Mouse (Mus musculus) c-Kit-positive CD71-positive TER-119-negative erythroid progenitor cells, embryonic 14.5 days (primary cell): Measurements from ENCODE around the gene Sdhd.

Experiments
- DNase-seq: peaks from one replicate; pipeline ENCODE4 v3.0.0-alpha.2; 2013; ENCODE audit warnings: low read depth

Sdhd gene

DNA sequence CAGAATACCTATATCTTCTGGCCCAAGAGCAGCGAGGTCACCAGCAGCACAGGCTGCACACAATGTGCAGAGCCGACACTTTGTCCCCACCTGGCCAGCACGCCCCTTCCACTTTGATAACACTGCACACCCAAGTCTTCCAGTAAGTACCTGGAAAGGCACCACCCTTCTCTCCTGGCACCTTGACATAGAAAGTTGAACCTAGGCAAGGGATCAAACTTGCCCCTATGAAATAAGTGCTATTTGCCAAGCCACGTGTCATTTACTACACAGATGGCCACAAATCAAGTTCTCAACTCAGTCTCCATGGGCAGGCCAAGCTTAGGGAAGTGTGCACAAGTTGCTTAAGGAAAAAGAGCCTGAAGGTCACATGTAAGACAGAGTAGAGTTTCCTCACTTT lies 16.7 kb downstream of the Sdhd start:
- DNase-seq = no peak

DNA sequence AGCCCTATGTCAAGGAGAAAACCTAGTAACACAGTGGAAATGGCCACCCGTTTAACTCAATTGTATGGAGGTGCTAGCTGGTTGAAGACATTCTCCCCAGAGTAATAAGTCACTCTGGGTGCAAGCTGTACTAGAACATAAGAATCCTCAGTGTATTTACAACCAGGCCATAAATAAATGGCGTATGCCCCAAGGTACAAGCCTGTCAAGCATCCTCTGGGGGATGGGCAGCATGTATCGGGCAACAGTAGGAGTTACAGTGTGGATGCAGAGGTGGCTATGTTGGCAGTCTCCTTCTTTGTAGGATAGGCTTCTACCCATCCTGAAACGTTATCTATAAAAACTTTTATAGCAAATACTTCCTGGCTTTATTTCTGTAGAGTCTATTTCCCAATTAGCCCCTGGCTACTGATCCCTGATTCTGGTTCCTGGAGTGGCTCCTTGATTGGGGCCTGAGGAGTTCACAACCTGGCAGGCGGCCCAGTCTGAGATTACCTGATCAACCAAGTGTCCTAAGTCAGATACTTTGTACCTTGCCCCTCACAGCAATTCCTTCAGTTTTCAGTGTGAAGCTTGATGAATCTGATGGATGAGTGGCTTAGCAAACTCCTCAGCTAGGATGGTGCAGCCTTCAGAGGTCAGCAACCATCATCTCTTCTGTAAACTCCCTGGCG lies 18.3 kb downstream of the Sdhd start:
- DNase-seq = no peak

DNA sequence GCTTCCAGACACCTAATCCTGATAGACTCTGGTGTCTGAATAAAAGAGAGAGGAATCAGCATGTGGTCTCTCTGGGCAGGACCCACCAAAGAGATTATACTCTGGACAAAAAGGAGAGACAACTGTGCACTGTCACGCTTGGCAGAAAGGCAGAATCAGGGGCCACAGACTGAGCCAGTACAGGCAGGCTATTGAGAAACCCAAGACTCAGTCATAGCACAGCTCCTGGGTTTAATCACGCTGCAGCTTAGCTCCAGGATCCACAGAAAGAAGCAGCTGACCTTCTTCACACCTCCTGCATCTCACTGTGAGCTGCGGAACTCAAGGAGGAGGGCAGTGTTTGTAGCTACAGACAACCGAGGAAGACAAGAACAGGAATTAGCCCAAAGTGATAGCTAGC lies 23.2 kb downstream of the Sdhd start:
- no peak for DNase-seq

DNA sequence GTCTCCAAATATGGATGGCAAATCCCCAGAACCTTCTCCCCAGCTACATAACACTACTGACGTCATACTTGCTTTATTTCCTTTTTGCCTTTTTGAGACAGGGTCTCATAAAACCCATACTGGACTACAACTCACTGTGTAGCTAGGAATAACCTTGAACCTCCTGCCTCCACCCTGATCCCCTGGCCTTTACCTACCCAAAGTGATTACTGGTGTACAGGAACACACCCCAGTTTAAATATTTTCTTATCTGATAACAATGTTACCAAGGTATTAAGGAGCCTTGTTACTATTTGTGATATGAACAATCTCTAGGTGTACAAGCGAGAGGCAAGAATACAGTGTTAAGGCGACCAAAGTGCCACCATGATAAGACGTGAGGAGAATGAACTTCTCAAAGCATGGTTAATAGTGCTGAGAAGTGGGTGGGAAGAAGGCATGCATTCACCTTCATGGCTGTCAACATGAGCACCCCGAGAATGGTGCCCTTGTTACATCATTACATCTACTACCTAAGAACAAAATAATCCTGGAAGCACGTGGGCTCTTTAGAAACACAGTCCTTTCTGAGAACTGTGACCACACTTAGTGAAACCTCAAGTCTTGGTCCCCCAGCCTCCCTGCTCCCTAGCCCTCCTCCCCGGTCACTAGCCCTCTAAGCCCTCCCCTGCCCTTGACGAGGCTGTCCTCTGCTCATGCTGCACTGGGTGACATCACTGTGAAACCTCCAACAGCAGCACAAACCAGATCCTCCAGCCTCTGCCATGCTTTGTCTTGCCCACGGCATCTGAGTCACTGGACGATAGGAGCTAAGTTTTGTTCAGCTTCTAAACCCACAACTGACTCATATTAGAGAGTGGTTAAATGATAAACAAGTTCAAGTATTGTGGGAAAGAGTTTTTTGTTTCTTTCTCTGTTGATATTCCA lies 33.8 kb downstream of the Sdhd start:
- no peak for DNase-seq

DNA sequence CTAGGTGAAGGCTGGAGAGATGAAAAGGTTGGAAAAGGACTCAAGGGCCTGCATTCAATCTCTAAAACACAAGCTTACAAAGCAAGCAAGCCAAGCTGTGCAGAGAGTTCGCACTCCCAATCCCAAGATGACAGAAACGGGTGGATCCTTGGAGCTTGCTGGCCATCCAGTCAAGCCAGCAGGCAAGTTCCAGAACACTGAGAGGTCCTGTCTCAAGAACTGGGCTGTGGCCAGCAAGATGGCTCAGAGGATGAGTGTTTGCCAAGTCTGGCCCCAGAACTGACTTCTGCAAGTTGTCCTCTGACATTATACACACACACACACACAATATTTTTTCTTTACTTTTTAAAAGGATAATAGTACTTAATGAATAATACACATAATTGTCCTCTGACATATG lies 35.7 kb downstream of the Sdhd start:
- no peak for DNase-seq

DNA sequence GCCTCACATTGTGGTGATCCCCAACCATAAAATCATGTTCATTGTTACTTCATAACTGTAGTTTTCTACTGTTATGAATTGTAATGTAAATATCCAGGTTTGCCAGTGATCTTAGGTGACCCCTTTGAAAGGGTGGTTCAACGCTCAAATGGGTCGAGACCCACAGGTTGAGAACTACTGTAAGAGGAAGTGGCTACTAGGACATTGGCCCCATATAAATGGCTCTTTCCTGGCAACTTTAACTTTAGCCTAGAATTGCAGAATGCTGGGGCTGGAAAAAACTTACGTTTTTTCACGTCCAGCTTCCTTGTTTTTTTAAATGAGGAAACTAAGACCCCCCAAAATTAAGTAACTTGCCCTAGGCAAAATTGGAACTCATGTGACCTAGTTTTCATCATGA lies 36.2 kb downstream of the Sdhd start:
- DNase-seq = no peak

DNA sequence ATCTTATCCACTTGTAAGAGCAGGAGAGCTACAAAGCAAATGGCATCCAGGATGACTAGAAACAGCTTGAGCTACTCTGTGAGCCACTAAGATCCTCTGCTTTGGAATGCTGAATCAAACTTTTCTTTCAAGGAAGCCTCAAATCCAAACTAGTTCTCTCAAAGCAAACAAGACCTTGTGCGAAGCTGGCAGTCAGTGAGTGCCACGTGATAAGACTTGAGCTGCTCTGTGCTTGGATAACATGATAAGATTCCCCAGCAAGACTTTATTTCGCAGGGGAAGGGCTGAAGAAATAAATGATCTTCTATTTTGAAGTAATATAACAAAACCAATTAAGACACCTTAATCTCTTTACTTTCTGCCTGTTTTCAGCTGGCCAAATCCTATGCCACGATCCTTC lies 37.7 kb downstream of the Sdhd start:
- DNase-seq = no peak

DNA sequence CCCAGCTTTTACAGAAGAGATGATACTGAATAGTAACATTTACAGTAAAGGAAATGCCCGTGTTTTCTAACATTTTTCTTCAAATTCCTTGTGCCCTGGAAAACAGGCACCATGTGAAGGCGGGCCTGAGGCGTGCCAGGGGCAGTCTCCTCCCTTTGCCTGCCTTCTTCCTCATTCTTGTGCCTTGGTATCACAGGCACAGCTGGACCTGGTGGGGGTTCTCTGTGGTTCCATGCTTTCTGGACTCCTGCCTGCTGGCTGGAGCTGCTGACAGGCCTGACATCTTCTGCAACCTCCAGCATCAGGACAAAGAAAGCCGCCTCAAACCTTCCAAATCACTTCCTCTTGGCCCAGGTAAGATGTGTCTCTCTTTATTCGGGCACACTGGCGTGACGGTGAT lies 38.4 kb downstream of the Sdhd start:
- no peak for DNase-seq

DNA sequence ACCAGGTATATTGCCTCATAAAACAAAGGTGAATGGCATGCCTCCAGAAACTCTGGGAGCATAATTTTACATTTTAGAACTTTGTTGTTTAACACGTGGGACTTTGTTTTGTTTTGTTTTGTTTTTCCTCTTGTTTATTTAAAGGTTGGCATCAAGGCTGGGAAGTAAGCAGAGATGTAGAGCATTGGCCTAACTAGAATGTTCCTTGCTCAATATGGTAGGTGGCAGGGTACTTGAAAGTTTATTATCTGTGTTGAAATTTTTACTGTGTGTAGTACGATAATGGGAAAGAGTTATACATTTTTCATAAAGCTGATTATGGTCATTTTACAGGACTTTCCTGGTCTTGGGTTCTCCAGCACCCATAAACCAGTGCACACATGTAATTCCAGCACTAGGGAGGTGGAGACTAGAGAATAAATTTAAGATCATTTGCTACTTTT lies 41.7 kb downstream of the Sdhd start:
- DNase-seq = no peak

DNA sequence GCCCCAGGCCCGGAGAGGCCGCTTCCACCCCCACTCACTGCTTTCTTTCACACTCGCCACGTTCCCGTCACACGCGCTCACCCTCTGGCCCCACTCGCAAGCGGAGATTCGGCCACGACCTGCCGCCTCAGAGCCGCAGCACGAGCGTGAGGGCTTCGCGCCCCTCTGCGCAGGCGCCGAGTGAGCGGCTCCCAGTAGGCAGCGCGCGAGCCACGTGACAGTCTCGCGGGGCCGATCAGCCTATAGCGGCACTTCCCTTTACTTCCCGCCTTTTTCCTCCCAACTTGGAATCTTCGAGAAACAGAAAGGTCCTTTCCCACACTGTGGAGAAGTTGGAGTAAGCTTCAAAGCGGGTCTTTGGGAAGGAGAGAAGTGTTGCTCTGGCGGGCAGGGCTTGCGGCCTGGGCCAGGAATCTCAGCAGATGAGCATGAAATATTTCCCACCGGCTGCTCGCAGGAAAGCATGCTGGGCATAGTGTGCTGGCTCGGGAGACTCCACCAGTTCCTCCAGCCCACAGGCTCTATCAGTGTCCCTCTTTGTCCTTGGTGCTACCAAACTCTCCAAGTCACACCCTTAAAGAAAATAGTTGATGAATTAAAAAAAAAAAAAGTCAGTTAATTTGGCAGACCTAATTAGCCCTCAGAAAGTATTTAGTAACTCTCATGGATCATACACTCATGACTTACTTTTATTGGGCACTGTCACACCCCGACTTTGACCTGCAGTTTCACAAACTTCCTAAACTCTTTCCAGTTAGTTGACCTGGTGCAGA lies 42.3 kb downstream of the Sdhd start, which contains the start of gene Tex12:
TSS of gene Tex12 (minus strand) at position 181 of the 773 bp plus-strand sequence.
- DNase-seq = no peak

DNA sequence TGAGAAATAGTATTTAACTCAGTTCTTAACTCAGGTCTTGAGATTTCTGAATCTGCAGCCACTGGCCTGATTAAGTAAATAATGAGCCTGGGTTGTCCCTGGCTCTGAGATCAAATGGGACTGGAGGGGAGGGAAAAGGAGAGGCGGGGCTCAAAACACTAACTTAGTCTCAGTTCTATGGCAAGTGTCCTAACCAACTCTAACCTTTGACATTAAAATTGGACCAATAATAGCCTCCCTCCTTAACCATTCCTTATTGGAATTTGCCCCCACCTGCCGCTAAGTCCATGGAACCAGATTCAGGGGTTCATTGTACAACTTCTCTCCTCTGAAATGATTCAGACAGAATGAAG lies 48.5 kb downstream of the Sdhd start, which contains the start of gene Bco2:
TSS of gene Bco2 (minus strand) at position 88 of the 353 bp plus-strand sequence.
- DNase-seq = no peak

DNA sequence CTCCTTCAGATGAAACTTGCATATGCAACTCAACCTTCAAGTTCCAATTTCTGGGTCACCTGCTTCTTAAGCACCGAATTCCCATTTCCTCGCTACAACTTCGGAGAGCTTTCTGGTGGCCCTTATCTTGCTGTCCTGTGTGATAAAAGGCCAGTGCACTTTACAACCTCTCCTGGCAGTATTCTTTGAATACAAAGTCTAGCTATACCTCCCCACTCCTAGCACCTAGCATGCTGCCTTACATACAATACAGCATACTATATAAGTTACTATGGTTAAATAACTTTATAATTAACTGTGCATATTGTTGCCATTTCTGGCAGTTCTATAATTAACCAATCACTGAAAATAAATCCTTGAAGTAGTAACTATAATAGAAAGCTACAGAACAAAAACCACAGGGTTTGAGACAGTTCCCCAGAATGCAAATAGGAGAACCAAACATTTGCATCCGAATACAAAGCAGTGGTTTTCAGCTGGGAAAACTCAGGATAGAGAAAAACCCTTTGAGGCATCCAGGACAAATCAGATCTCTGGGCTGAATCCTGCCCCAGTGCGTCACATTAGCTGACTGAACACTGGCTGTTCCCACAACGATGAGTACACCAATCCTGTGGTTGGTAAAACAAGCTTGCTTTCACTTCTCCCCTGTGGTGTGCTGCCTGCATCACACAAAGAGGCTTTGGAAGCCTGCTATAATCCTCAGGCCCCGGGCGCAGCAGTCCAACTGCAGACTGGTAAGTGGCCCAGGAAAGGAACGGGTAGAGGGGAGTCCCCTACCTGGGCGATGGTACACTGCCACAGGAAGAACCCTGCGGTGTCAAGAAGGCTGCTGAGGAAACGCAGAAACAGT lies 49.1 kb downstream of the Sdhd start, which contains the start of gene Il18:
TSS of gene Il18 (plus strand) at position 587 of the 853 bp plus-strand sequence.
- no peak for DNase-seq

DNA sequence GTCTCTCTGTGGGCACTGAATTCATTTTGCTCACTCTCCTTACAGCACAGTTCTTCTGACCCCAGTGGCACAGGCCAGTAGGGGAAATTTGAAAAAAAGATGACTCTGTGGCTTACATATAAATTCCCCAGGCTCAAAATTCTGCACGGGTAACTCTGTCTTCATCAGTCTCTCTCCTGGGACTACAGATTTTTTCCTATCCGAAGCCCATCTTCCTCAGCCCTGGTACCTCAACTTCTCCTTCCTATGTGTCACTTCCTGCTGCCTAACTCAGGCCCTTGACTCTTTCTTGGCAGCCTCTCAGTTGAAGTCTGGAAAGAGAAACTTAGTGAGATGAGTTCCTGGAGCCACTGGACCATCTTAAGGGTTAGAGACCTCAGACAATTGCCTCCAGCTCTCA lies 50.1 kb downstream of the Sdhd start:
- DNase-seq = no peak

DNA sequence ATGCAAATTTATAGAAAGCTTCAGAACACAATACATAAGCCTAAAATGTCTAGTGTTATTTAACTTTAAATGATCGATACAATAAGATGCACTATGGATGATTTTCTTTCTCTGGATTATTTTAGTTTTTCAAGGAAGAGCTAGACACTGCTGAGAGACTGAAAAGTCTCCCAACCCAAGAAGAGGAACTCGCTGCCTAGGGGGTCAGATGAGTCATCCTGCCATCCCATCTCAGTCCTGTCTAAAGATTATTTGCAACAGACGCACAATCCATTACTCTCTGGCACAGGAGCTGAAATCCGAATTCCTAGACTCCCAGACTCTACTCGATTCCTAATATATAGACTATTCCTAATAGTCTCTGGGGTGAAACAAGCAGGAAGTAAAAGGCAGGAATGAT lies 51.4 kb downstream of the Sdhd start:
- DNase-seq = no peak

DNA sequence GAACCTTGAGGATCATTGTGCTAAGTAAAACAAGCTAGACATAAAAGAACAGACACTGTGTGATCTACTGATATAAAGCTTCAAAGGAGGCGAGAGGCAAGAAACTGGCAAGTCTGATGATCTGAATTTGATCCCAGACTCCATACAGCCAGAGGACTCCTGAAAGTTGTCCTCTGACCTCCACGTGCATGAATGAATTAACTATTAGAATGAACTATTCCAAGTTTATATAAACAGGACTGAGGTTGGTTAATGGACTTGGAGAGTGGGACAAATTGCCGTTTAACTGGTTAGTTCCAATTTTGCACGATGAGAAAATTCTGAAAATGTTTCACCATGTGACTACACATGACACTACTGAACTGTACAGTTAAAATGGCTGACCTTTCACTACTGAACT lies 54.7 kb downstream of the Sdhd start:
- DNase-seq = no peak

DNA sequence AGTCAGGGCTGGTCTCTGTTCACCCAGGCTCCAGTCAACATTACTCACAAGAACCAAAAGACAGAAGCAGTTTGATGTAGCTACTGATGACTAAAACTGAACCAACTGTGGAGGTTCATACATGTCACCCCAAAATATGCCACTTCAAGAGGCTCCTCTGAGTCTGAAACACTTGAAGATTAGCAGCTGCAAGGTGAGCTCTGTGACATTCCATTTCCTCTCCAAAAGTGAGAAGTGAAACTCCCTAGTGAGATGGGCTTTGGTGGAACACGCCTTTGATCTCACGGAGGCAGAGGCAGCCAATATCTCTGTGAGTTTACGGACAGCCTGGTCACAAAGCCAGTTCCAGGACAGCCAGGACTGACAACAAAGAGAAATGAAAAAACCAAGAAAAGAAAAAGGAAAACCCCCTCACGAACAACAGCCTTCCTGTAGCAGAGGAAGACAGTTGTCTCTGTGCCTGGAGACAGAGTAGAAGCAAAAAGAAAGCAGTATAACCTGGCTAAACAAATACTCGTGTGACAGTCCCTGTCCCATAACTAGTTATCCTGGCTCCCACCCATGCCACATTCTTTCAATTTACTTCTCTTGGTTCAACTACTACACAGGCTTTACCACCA lies 55.6 kb downstream of the Sdhd start:
- no peak for DNase-seq
